Mouse (Mus musculus) liver, embryonic 15.5 days (tissue): ENCODE measurements around the gene Tmed8. TPM values are rescaled to one million over a fixed set of nuclear protein-coding genes. Genes with fewer than 3 reads are reported as not detected.
"Not testable (repeated sequence)": the region's sequence is repeated elsewhere in the genome, so short reads cannot be mapped to it uniquely, and the experiment has no call there.

Source experiments
- ATAC-seq: fragments of 200-750 bp; cut with Nextera tagmentation; 2 replicates; pipeline ENCODE4 v1.8.0; 2017; ENCODE audit warnings: moderate number of reproducible peaks, mild to moderate bottlenecking, moderate library complexity; ENCODE audit not compliant: insufficient read depth
- H3K27ac ChIP-seq: fragments of 300-500 bp; sonication (generic); replicated peaks from 2 replicates; pipeline ENCODE4 v1.5.1; 2015; ENCODE audit warnings: mild to moderate bottlenecking, inconsistent platforms
- H3K27me3 ChIP-seq: fragments of 300-500 bp; sonication (generic); 2 replicates; pipeline ENCODE4 v1.6.1; 2015; ENCODE audit warnings: mild to moderate bottlenecking, inconsistent platforms
- H3K36me3 ChIP-seq: fragments of 300-500 bp; sonication (generic); replicated peaks from 2 replicates; pipeline ENCODE4 v1.6.1; 2015; ENCODE audit warnings: moderate library complexity, mild to moderate bottlenecking, inconsistent platforms
- H3K4me1 ChIP-seq: fragments of 300-500 bp; sonication (generic); replicated peaks from 2 replicates; pipeline ENCODE4 v1.6.1; 2015; ENCODE audit warnings: inconsistent platforms
- H3K4me2 ChIP-seq: fragments of 300-500 bp; sonication (generic); 2 replicates; pipeline ENCODE4 v1.6.1; 2015; ENCODE audit warnings: moderate library complexity, mild to moderate bottlenecking, inconsistent platforms
- H3K4me3 ChIP-seq: fragments of 300-500 bp; sonication (generic); replicated peaks from 2 replicates; pipeline ENCODE4 v1.5.1; 2015; ENCODE audit warnings: mild to moderate bottlenecking, inconsistent platforms
- H3K9ac ChIP-seq: fragments of 300-500 bp; sonication (generic); 2 replicates; pipeline ENCODE4 v1.6.1; 2015; ENCODE audit warnings: moderate library complexity, mild to moderate bottlenecking, inconsistent platforms
- H3K9me3 ChIP-seq: fragments of 300-500 bp; sonication (generic); replicated peaks from 2 replicates; pipeline ENCODE4 v1.6.1; 2016; ENCODE audit warnings: inconsistent platforms
- WGBS: fragments of 180-500 bp; shearing (Covaris S2); methylation state at CpG from one replicate; pipeline ENCODE4 v1.1.7; 2015; ENCODE audit warnings: mixed read lengths; ENCODE audit not compliant: insufficient replicate concordance; 5-methylcytosine and 5-hydroxymethylcytosine counted together
- polyA plus RNA-seq: library from polyadenylated mRNA; unstranded; fragments of >200 nt; fragmentation: Nextera tagmentation; extraction: Ambion mirVana; gene quantifications from 2 replicates; pipeline ENCODE4 v1.2.1, GENCODE M21; 2015

Gene Tmed8
- polyA plus RNA-seq, 1 experiment from 2014 or later, result 0.40 TPM

DNA sequence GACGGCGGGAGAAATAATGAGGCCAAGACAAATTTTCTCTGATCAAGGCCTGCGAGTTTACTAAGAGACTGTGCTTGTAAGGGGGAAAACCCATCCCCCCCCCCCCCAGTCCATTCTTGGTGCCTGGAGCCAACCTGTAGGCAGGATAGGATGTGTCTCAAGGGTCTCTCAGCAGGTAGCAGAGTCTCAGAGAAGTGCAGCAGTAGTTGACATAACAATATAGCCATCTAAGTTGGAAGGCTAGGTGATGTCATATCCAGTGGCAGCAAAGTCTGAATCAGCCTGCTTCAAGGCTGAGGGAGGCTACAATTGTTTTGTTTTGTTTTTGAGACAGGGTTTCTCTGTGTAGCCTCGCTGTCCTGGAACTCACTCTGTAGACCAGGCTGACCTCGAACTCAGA, 5.5 kb upstream of the Tmed8 start:
- 72% methylated on average over 5 of the region's 5 CpGs for WGBS
- not testable (repeated sequence) for H3K27ac ChIP-seq, H3K36me3 ChIP-seq

DNA sequence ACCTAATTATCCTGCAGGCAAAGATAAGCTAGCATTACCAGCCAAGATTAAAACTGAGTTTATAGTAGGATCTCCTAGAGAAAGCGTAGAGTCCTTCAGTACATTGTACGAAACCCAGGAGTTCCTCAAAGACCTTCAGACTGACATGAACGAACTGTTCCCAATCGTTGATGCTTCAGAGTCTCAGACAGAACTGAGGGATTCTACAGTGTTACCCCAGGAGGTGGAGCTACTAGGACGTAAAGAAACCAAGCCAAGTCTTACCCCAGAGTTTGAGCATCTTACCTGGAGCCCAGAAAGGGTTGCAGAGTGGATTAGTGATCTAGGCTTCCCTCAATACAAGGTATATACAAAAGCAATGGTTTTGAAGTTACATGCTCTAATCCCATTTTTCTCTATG, 1.4 kb upstream of the Tmed8 start:
- H3K36me3 ChIP-seq, result no peaks in the 10 kb centered on the region
- no peak overlapping the region for H3K9ac ChIP-seq
- peaks cover 18% of the 10 kb centered on the region for H3K4me1 ChIP-seq
- H3K4me3 ChIP-seq, result no peak overlapping the region
- no peak overlapping the region for H3K4me2 ChIP-seq
- ATAC-seq, result no peak
- no peak overlapping the region for H3K27ac ChIP-seq
- H3K9me3 ChIP-seq, result no peaks in the 10 kb centered on the region
- H3K27me3 ChIP-seq, result peaks cover 33% of the 10 kb centered on the region
- WGBS, result 48% methylated on average over 5 of the region's 5 CpGs

More for the DNA sequence above, 5.5 kb upstream of the Tmed8 start:
- not testable (repeated sequence) for H3K4me2 ChIP-seq, H3K9me3 ChIP-seq, H3K9ac ChIP-seq, ATAC-seq, H3K4me3 ChIP-seq, H3K4me1 ChIP-seq
- peaks cover 12% of the 10 kb centered on the region for H3K27me3 ChIP-seq

DNA sequence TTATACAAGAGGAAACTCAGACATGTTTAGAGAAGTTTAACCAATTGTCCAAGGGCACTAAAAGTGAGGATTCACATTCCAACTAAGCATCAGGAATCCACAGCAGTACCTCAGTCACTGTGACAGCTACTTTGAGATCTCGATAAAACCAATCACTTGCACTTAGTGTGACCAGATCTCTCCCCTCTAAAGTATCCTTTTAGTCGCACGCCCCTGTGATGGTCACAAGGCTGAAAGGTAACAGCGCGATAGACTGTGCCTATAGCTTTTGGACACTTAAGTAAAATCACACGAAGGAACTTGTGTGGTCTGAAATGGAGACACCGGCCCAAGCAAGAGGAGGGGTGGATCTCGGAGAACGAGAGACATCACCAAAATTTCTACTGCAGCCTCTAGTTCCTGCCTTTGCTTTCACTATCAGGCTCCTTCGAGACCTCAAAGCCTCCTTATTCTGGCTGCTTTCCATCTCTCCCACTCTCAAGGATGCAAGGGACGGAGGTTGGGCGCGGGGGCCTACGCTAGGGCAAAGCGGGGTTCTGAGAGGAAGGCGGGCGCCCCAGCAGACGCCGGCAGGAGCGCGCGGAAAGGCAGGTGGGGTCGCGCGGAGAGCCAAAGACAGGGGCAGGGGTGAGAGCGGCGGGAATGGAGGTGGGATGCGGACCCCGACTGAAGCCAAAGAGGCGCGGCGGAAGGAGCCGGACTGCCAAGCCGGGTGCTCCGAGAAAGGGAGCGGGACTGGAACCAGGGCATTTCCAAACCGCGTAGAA, 865 bp downstream of the Tmed8 start, which contains the start of gene Samd15:
Samd15 (plus strand) TSS at position 518 of the 767 bp plus-strand sequence.
- 1% methylated on average over 38 of the region's 38 CpGs for WGBS
- peak within 1 kb of the TSS; percentile 67 for H3K9ac ChIP-seq
- peak within 1 kb of the TSS; percentile 71 for H3K4me3 ChIP-seq
- H3K4me2 ChIP-seq, result peak within 1 kb of the TSS; percentile 95
- H3K36me3 ChIP-seq, result no peaks in the 10 kb centered on the region
- peak; percentile 48 for ATAC-seq
- peaks cover 33% of the 10 kb centered on the region for H3K27me3 ChIP-seq
- H3K9me3 ChIP-seq, result no peaks in the 10 kb centered on the region
- H3K4me1 ChIP-seq, result peaks cover 18% of the 10 kb centered on the region
- no peak within 1 kb of the TSS for H3K27ac ChIP-seq

DNA sequence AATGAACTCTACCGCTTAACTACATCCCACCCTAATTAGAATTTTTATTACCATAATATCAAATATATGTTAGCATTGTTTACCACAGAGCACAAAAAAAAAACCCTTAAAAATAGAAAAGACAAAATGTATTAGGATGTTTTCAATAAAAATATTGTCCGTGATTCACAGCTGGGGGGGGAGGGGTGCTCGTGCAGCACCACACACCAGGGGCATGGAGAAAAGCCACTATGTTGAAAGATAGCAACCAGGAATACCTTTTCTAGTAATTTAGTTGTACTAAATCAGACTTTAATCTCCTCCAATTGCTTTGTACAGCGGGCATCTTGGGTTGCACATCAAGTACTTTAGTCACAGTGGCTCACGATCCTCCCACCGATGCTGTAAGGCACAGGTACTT, 1.5 kb downstream of the Tmed8 start:
- H3K27me3 ChIP-seq, result peaks cover 33% of the 10 kb centered on the region
- no peak overlapping the region for H3K27ac ChIP-seq
- no peaks in the 10 kb centered on the region for H3K36me3 ChIP-seq
- H3K4me1 ChIP-seq, result peaks cover 18% of the 10 kb centered on the region
- H3K4me3 ChIP-seq, result peak overlapping the region; percentile 71; the same call in 1 of the 2 replicates
- no peaks in the 10 kb centered on the region for H3K9me3 ChIP-seq
- no peak overlapping the region for H3K9ac ChIP-seq
- H3K4me2 ChIP-seq, result peak overlapping the region; percentile 95; the same call in 1 of the 2 replicates
- ATAC-seq, result no peak
- WGBS, result 70% methylated on average over 6 of the region's 6 CpGs

DNA sequence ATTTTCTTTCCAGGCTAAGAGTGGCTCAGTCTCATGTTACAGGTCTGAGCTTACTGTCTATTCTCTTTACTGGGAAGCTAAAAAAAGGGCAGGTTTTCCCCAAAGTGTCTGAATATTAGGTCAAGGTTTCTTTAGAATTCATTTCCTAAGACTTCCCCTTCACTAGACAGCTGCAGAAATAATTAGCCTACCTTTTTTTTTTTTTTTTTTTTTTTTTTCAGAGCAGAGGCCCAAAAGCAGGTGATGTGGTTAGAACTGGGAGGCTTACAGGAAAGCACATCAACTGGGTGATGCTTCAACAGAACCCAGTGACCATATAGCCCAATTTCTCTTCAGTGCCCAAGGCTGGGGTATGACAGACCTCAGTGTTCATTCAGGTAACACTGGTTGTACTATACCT, 3.9 kb downstream of the Tmed8 start:
- no peak overlapping the region for H3K4me3 ChIP-seq
- H3K4me2 ChIP-seq, result no peak overlapping the region
- H3K4me1 ChIP-seq, result peaks cover 18% of the 10 kb centered on the region
- no peak overlapping the region for H3K27ac ChIP-seq
- peaks cover 26% of the 10 kb centered on the region for H3K27me3 ChIP-seq
- H3K9me3 ChIP-seq, result no peaks in the 10 kb centered on the region
- H3K36me3 ChIP-seq, result no peaks in the 10 kb centered on the region
- no peak for ATAC-seq
- H3K9ac ChIP-seq, result no peak overlapping the region

DNA sequence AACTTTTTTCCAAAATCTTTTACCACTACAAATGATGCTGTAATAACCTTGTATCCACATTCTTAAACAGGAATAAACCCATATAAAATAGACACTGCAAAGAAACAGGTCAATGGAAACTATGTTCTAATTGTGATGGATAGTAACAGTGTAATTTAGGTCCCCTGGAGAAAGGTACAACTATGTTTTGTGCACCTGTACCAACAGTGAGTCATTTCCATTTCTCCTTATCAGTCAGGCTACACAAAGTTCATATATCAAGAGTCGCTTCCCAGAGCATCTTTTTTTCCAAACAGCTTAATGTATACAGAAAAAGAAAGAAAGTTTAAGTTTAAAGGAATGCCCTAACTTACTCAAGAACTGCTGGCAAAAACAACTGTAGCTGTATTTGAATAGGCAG, 5.2 kb downstream of the Tmed8 start:
- Histone ChIP-seq H3K4me2 (no peak overlapping the region), H3K4me3 (no peak overlapping the region), H3K9ac (no peak overlapping the region), H3K9me3 (no peaks in the 10 kb centered on the region), H3K4me1 (peaks cover 14% of the 10 kb centered on the region; the same call in 1 of the 2 replicates), H3K36me3 (no peaks in the 10 kb centered on the region), H3K27me3 (peaks cover 14% of the 10 kb centered on the region), H3K27ac (no peak overlapping the region)
- no peak for ATAC-seq
- WGBS, result 45% methylated on average over 1 of the region's 1 CpGs

DNA sequence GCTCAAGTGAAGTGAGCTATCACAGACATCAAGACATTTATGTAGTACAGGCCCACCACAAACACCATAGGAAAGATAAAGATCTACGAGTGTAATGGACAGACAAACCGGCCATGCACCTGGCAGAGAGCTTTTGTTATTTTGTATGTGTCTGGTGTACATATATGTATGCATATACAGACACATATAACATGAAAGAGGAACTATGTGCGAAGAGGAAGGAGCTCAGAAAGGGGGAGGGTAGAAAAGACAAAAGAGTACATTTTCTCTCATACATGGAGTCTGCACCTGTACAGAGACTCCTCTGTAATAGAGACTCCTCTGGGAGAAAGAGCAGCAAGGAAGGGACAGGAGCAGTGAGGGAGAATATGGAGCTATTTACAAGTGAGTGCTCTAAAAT, 7.2 kb downstream of the Tmed8 start:
- H3K4me2 ChIP-seq, result no peak overlapping the region
- 30% methylated on average over 3 of the region's 3 CpGs for WGBS
- no peaks in the 10 kb centered on the region for H3K9me3 ChIP-seq
- H3K27me3 ChIP-seq, result no peaks in the 10 kb centered on the region
- H3K36me3 ChIP-seq, result no peaks in the 10 kb centered on the region
- H3K9ac ChIP-seq, result no peak overlapping the region
- ATAC-seq, result no peak
- H3K4me1 ChIP-seq, result peaks cover 4% of the 10 kb centered on the region; the same call in 1 of the 2 replicates
- H3K27ac ChIP-seq, result no peak overlapping the region
- no peak overlapping the region for H3K4me3 ChIP-seq

DNA sequence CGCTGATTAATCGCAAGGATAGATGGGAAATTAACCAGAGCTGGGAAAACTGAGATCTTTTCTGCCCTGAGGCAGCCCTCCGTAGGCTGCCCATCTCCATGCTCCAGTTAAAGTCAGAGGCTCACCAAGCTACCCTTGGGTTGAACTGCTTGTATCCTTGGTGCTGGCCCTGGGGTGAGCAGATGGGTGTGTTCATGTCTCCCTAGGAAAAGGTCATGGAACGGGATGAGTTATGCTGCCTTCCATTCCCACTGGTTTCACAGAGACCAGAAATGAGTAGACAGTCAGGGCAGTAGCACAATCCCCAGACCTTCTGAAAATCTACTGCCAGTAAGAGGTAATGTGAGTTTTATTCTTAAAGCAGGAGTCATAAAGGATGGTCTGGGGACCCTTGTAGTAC, 22.6 kb downstream of the Tmed8 start:
- Histone ChIP-seq H3K27me3 (no peaks in the 10 kb centered on the region), H3K9me3 (no peaks in the 10 kb centered on the region), H3K9ac (no peak overlapping the region), H3K36me3 (no peaks in the 10 kb centered on the region), H3K4me2 (no peak overlapping the region), H3K27ac (no peak overlapping the region), H3K4me3 (no peak overlapping the region), H3K4me1 (no peaks in the 10 kb centered on the region)
- no peak for ATAC-seq
- 80% methylated on average over 4 of the region's 4 CpGs for WGBS

DNA sequence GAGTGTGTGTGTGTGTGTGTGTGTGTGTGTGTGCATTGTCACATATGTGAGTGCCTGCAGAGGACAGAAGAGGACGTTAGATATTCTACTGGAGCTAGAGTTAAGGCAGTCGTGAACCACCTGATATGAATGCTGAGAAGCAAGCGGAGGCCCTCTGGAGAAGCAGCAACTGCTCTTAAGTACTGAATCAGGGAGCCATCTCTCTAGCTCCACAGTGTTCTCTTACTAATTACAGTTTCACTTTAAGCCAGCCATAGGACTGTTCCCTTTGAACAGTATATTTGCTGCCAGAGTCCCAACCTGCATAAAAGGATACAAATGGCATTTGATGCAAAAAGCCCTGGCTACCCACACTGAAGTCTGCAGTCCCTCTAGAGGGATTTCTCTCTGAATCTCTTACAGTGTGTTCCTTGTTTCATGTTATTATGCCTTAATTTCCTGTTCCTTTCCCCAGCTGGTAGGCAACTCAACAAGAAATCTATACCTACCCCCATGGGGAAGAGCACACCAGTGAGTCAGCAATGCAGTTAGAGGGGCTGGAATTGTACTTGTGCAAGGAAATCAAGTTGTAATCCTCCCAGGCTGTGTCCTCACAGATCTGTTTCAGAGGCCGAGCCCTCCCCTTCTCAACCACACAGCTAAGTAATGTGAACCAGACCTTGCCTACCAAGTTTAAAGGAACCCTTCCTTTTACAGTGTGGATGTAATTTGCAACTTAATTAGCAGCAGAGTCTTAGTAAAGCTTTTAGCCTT, 24.9 kb downstream of the Tmed8 start:
- no peak overlapping the region for H3K4me2 ChIP-seq
- H3K27ac ChIP-seq, result no peak overlapping the region
- no peaks in the 10 kb centered on the region for H3K9me3 ChIP-seq
- no peak overlapping the region for H3K4me3 ChIP-seq
- no peaks in the 10 kb centered on the region for H3K36me3 ChIP-seq
- no peak overlapping the region for H3K9ac ChIP-seq
- H3K4me1 ChIP-seq, result no peaks in the 10 kb centered on the region
- 38% methylated on average over 4 of the region's 4 CpGs for WGBS
- ATAC-seq, result no peak
- H3K27me3 ChIP-seq, result no peaks in the 10 kb centered on the region

DNA sequence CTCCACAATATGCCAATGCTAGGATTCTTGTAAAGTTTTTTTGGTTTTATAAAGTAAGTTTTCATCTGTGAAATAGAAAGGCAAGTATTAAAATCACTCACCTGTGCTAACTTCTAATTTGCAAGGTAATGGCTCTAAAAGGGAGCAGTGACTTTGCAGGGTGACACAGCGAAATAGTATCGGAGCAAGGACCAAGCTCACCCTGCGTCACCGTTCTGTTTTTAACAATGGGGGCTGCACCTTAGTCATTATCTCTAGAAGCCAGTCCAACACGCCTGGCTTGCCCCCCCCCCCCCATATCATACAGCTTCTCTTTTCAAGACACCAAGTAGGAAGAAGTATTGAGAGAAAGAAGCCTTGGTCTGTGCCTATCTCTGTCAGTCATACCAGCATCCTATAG, 39.4 kb downstream of the Tmed8 start:
- no peak overlapping the region for H3K9ac ChIP-seq
- no peaks in the 10 kb centered on the region for H3K9me3 ChIP-seq
- 33% methylated on average over 5 of the region's 5 CpGs for WGBS
- H3K27me3 ChIP-seq, result no peaks in the 10 kb centered on the region
- no peak overlapping the region for H3K4me2 ChIP-seq
- no peak overlapping the region for H3K4me3 ChIP-seq
- peak; percentile 43; the same call in 1 of the 2 replicates for ATAC-seq
- H3K4me1 ChIP-seq, result peaks cover 37% of the 10 kb centered on the region
- H3K27ac ChIP-seq, result no peak overlapping the region; the same call in 1 of the 2 replicates
- peaks cover 25% of the 10 kb centered on the region for H3K36me3 ChIP-seq

DNA sequence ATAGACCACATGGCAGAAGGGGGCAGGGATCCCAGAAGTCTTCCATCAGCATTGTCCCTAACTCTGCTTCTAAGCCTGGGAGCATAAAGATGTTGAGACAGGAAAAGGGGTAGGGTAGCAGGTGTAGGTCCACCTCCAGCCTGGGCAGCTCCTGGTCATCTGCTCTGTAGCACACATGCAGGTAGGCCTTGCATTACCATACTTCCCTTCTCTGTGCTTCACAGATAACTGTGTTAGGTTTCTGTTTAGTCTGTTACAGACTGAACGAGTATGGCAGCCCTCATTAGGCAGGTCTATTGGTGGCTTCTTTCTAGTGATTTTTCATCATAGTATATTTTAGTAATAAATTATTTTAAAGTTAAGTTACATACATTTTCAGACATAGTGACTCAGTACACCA, 39.9 kb downstream of the Tmed8 start:
- no peaks in the 10 kb centered on the region for H3K27me3 ChIP-seq
- no peak for ATAC-seq
- no peak overlapping the region for H3K4me2 ChIP-seq
- H3K9ac ChIP-seq, result no peak overlapping the region
- no peaks in the 10 kb centered on the region for H3K9me3 ChIP-seq
- peaks cover 30% of the 10 kb centered on the region for H3K36me3 ChIP-seq
- H3K4me3 ChIP-seq, result no peak overlapping the region
- H3K27ac ChIP-seq, result no peak overlapping the region
- H3K4me1 ChIP-seq, result peaks cover 37% of the 10 kb centered on the region
- WGBS, result 27% methylated on average over 1 of the region's 1 CpGs
